Mouse (Mus musculus) c-Kit-positive CD71-positive TER-119-negative erythroid progenitor cells, embryonic 14.5 days (primary cell): Measurements from ENCODE around the gene Slc39a9.

Experiments
- DNase-seq: peaks from one replicate; pipeline ENCODE4 v3.0.0-alpha.2; 2013; ENCODE audit warnings: low read depth

Slc39a9 gene

DNA sequence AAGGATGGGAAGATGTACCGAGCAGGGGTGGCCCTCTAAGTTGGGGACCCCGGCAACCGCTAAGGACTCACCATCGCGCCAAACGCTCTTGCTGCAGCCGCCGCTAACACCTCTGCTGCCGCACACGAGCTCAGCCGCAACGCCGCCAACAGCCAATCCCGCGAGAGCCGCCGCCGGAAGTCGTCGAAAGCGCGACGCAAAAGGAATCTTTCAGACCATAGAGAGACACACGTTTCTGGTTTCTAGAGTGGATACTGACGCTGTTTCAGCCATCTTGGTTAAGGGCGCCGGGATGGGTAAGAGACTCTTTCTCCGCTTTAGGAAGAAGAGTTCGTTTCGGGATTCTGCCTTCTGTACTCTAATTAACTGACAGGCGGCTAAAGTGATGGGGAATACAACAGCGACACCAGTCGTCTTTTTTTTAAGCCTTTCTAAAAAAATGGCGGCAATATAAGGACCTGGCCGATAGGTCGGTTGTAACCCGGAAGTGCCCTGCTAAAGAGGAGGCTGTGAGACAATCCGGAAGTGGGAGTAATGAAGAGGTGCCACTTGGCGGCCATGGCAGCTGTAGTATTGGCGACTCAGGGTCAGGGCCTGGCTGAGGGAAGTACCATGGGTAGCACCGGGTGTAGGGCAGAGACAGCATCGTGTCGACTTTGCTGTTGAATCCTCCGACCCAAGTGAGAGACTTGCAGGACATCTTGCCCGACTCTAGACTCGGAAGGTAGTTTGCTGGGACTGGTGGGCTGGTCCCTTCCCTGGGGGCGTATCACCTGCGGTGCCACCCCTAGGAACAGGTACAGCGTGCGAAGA lies at the start of gene Slc39a9, which contains the start of gene Erh:
Gene Slc39a9 (plus strand): TSS at position 191 of the 813 bp plus-strand sequence.
Gene Erh (minus strand): TSS at position 649 of the 813 bp plus-strand sequence.
- DNase-seq = peak; percentile 89

DNA sequence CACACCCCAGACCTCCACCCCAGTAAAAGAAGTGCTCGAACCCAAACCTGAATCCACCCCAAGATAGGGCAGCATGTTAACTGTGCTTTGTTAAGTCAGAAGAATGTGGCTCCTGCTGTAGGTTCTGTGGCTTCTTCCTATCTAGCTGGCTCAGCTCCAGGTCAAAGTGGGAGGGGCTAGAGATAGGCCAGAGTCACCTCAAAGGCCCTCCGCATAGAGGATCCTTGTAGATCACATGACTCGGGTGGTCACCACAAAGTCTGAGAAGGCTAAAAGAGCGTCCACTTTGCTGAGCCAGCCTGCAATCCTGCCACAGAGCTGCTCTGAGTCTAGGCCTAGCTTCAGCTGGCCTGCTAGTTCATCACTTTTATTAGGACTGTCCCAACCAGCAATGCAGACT lies 49.5 kb upstream of the Slc39a9 start:
- no peak for DNase-seq

DNA sequence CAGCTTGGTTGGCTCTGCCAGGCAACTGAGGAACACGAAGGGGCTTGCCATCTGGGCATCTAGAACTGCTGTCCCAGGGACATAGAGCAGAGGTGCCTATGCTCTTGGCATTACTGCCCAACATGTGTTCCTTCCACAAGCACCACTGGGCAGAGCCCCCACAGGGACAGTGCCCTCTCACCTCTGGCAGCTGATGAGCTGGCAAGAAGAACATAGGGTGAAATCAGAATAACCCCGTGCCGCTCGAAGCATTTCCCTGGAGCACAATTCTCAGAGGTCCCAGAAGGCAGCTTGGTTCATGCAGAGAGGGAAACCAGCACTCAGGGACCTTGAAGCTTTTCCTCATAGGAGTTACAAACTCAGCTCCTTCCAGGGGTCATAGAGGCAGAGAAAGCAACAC lies 48.9 kb upstream of the Slc39a9 start:
- DNase-seq = no peak

GRCm38 (mm10) chr12:80595566-80595965 lies 48.1 kb upstream of the Slc39a9 start:
- peak; percentile 19 for DNase-seq

- DNase-seq = no peak
Observed at GRCm38 (mm10) chr12:80595968-80596367, 47.7 kb upstream of the Slc39a9 start.

DNA sequence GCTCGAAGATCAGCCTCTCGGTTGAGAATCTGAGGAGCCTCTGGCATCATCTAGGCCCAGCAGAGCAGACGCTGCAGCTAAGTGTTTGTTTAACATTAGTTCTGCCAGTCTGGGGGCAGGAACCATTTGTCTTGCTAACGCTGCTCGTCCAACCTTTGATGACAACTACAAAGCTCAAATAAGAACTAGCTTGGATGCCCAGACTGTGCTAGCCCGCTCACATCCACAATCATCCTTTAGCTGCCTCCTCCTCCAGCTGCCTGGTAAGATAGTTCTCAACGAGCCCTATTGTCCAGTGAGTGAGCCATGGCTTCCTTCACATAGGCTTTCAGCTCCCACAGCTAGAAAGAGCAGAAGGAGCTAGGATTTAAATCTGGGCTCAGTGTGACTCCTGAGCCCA lies 45.4 kb upstream of the Slc39a9 start:
- DNase-seq = no peak

DNA sequence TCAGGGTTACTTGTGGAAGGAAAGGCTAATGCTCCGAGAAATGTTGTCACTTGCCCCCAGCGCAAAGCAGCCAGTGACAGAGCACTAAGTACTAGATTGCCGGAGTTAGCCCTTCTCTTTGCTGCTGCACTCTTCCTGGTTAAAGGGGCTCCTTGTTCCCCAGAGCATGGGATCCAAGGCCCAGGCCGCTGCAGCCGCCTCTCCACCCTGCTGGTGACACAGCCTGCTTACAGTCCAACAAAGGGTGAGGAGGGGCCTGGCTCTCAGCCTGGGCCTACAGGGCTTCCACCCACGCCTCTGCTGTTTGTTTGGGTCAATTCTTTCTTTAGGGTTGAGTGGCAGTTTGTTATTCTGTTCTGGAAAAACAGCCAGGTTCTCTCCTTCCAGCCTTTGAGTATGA lies 44.9 kb upstream of the Slc39a9 start:
- no peak for DNase-seq

DNA sequence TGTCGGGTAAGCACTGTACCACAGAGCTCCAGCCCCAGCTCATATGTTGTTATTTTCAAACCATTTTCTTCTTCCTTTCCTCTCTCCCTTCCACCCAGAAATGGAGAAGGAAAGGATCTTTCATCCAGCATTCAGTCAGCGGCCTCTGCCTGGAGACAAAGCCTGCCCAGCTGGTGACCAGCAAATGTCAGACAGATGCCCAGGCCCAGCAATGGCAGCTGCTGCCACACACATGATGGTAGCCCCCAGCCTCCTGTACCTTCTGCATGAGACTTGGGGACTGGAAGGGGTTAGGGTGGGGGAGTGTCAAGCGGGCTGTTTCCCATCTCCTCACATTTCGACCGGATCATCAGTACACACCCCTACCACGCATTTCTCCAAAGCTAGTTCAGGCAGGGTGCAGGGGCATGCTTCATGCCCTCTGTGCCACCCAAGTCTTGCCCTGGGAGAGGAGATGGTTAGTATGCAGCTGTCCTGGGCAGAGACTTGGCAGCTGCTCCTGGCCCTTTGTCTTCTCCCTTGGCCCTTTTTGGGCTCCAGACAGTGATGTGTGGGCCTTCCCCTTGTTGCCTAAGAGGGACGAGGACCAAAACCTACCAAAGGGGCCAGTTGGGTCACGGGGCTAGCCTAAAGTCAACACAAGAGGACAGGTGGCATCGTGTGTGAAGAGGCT lies 42.0 kb upstream of the Slc39a9 start:
- no peak for DNase-seq

DNA sequence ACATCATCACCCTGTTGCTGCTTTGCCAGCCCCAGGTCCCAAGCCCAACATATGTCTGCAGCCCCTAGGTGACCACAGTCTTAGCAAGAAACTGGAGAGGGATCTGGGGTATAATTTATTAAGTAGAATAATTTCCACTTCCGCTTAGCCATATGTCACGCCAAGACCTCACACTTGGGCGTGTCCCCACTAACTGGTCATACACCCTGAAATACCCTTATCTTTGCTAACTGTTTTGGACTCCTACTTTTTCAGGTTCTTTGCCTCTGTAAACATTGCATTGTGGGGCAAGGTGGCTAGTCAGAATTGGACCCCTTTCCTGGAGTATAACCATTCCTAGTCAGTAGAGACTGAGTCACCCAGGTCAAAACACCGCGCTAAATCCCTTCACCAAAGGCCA lies 41.3 kb upstream of the Slc39a9 start:
- no peak for DNase-seq

- DNase-seq = no peak
Observed at GRCm38 (mm10) chr12:80603566-80603965, 40.1 kb upstream of the Slc39a9 start.

GRCm38 (mm10) chr12:80604218-80604617 lies 39.5 kb upstream of the Slc39a9 start:
- DNase-seq = no peak

GRCm38 (mm10) chr12:80608576-80608975 lies 35.1 kb upstream of the Slc39a9 start:
- no peak for DNase-seq

DNA sequence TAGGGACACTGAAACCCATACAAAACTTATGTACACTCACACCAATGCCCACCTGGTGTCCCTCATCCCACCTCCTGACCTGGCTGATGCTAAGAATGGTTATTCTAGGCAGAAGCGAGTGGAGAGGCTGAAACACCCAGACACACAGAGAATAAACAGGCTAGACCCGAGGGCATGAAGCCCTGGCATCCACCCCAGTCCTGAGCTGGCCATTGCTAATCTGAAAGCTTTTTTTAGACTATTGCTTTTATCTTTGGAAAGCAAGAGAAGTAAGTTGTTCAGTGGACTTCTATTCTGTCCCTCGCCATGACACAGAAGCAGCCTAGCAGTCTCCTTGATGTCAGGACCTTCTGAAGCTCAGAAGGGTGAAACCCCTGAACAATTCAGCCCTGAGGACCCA lies 33.8 kb upstream of the Slc39a9 start:
- no peak for DNase-seq

- DNase-seq = no peak
Observed at GRCm38 (mm10) chr12:80612113-80612791, 31.4 kb upstream of the Slc39a9 start.

GRCm38 (mm10) chr12:80615371-80616257 lies 28.1 kb upstream of the Slc39a9 start:
- no peak for DNase-seq

DNA sequence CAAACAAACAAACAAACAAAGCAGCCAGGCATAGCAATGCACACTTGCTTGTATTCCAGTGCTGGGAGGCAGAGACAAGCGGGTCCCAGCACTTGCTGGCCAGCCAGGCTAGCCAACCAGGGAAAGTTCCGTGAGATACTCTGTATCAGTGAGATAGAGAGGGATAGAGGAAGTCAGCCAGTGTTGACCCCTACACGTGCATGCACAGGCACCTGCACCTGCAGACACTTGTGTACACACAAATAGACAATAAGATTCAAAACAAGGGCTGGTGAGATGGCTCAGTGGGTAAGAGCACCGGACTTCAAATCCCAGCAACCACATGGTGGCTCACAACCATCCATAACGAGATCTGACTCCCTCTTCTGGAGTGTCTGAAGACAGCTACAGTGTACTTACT lies 23.2 kb upstream of the Slc39a9 start:
- no peak for DNase-seq

- no peak for DNase-seq
Observed at GRCm38 (mm10) chr12:80631790-80632189, 11.9 kb upstream of the Slc39a9 start.

DNA sequence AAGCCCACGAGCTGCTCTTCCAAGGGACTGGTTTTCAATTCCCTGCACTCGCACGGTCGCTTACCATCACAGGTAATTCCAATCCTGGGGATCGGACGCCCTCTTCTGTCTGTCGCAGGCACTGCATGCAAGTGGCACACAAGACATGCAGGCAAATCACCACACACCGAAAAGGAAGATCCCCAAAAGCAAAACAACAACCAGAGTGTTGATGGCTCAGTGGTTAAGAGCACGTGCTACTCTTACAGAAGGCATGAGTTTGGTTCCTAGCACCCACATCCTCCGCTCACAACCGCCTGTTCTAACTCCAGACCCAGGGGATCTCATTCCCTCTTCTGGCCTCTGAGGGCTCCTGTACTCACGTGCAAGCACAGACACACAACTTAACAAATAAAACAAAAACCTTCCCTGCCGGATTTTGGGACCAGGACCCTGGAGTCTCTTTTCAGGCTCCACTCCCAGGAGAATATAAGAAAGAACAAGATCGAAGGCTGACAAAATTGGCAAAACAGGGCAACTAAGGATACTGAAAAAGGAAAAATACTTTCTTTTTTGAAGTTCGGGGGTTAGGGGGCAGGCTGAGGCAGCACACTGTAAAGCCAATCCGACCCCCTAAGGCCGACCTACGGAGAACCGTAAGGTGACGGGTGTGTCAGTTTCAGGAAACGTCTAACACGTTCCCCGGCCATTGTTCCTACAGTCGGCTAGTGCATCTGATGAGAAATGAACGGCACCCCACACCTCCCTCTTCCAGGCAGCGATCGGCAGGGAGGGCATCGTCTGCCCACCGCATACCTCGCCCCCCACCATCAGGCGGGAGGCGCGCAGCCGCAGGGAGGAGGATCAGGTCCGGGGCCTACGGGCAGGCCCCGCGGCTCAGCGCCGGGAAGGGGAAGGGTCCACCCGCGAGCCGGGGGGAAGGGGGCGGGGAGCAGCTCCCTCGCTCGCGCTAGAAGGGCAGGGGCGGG lies 674 bp upstream of the Slc39a9 start:
- peak; percentile 73 for DNase-seq

GRCm38 (mm10) chr12:80644506-80644868 lies 804 bp downstream of the Slc39a9 start:
- DNase-seq = no peak

GRCm38 (mm10) chr12:80646377-80646776 lies 2.7 kb downstream of the Slc39a9 start:
- no peak for DNase-seq
